Mouse (Mus musculus) kidney, postnatal 36 days (tissue): Measurements from ENCODE around the gene P4ha2.

Experiments used
- DNase-seq, 2 experiments: peaks; one replicate each; pipeline ENCODE4 v3.0.0; 2021 to 2022; ENCODE audit warnings: mixed read lengths in 2 of 2

P4ha2 gene

GRCm38 (mm10) chr11:54141200-54141971 is 41.5 kb downstream of the P4ha2 start:
- no peak for DNase-seq

- DNase-seq, result peak; percentile 65 to 87
Observed at GRCm38 (mm10) chr11:54144886-54145285, 45.0 kb downstream of the P4ha2 start.

GRCm38 (mm10) chr11:54145990-54146389 is 46.1 kb downstream of the P4ha2 start:
- DNase-seq, result no peak

DNA sequence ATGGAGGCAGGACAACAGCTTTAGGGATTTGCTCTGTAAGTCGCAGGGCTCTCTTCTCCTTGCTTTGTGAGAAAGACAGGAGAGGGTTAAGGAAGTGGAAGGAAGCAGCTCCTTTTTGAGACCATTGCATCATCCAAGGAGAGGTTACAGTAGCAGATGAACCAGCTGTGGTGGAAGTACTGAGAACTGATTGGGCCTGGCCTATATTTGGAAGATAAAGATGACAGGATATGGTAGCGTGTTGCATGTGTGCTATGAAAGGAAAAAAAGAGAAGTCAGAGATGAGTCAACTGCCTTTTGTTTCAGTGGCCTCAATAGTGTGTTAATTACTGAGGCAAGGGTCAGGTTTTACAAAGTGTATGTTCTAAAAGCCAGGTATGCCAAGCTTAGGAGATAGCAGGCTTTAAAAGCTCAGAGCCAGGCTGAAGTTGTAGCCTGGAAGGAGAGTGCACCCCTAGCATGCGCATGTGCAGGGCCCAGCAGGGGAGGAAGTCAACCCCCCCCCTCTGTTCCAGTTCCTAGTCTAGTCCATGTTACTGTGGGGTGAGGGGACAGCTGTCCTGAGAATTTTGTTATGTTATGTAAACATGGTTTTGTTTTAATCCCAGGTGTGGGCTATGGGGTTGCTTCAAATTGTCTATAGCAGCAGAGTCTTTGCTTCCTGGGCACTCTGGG is 50.0 kb downstream of the P4ha2 start:
- no peak for DNase-seq

- no peak for DNase-seq
Observed at GRCm38 (mm10) chr11:54151141-54151540, 51.2 kb downstream of the P4ha2 start.

- no peak for DNase-seq
Observed at GRCm38 (mm10) chr11:54152957-54153356, 53.1 kb downstream of the P4ha2 start.

- DNase-seq, result peak; percentile 46 to 54
Observed at GRCm38 (mm10) chr11:54155864-54156263, 56.0 kb downstream of the P4ha2 start.

- no peak for DNase-seq
Observed at GRCm38 (mm10) chr11:54156504-54156903, 56.6 kb downstream of the P4ha2 start.

DNA sequence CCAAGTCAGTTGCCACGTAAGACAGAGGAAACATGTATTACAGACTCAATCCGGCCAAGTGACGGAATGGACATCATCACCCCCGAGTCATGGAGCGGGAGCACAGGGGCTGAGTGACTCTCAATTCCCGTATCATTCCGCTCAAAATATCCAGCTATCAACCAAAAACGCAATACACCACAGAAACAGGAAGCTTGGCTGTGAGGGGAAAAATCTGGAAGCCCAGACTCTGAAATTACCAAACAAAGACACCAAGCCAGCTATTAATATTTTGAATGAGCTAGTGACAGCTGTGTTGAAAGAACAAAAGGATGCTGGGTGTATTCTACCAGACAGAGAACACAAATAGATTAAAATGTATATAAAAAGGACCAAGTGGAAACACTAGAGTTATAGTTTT is 57.7 kb downstream of the P4ha2 start:
- no peak for DNase-seq

DNA sequence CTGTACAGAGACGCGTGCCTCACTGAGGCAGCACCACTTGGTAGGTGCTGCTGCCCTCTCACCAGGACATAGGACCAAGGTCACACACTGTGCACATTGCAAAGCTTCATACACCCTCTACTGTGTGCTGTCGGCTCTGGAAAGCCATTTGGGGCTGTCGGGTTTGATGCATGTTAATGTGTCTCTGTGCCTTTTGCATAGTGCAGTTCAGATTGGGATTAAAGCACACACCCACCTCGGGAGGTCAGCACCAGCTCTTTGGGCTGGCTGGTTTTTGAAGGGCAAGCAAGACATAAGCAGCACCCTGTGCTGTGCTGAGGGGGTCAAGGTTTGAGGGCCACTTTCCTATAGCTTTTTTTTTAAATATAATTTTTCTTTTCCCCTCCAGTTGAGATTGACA is 60.5 kb downstream of the P4ha2 start:
- peak in 1 of 2 experiments; percentile 17 for DNase-seq

GRCm38 (mm10) chr11:54160920-54161319 is 61.0 kb downstream of the P4ha2 start:
- no peak for DNase-seq

DNA sequence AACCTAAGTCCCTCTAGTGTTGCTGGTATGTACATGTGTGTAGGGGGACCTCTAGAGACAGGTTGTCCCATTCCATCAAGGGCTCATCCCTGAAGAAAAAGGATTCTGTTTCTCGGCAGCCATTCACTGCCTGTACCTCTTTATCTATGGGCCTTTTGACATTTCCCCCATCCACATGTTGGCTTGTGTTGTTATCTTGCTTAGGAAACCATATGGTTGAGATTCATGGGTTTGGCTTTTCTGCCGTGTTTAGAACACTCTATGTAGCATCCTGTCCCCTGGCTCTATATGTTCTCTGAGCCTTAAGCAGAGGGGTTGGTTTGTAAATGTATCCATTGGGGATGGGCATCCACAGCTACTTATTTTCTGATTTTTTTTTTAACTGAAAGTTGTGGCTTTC is 61.6 kb downstream of the P4ha2 start:
- no peak for DNase-seq

DNA sequence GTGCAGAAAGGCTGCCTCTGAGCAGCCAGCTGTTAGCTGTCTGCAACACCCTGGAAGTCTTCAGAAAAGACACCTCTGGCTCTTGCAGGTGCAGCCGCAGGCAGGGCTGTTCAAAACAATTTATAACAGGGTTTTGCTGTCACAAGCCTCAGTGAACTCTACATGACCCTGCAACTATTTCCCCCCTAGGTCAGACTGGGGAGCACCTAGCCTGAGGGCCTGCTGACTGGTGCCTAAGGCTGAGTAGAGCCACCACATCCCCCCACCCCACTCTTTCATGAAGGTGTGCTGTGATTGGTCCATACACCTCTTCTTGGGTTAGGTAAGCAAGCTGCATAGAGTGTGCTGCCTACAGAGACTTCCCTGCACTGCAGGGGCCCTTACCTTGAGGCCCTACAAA is 63.1 kb downstream of the P4ha2 start:
- DNase-seq, result no peak

GRCm38 (mm10) chr11:54169432-54170295 is 69.8 kb downstream of the P4ha2 start:
- no peak for DNase-seq

GRCm38 (mm10) chr11:54171175-54171574 is 71.3 kb downstream of the P4ha2 start:
- DNase-seq, result no peak

- DNase-seq, result no peak
Observed at GRCm38 (mm10) chr11:54174226-54174625, 74.3 kb downstream of the P4ha2 start.

GRCm38 (mm10) chr11:54174877-54175276 is 75.0 kb downstream of the P4ha2 start:
- no peak for DNase-seq
